Mouse (Mus musculus): ENCODE measurements around the gene Unc93a2. TPM values are rescaled to one million over a fixed set of nuclear protein-coding genes. Genes with fewer than 3 reads are reported as not detected.
"Not testable (repeated sequence)": the region's sequence is repeated elsewhere in the genome, so short reads cannot be mapped to it uniquely, and the experiment has no call there.

Gene Unc93a2
- polyA plus RNA-seq, 1 experiment from 2014 or later, result not detected

DNA sequence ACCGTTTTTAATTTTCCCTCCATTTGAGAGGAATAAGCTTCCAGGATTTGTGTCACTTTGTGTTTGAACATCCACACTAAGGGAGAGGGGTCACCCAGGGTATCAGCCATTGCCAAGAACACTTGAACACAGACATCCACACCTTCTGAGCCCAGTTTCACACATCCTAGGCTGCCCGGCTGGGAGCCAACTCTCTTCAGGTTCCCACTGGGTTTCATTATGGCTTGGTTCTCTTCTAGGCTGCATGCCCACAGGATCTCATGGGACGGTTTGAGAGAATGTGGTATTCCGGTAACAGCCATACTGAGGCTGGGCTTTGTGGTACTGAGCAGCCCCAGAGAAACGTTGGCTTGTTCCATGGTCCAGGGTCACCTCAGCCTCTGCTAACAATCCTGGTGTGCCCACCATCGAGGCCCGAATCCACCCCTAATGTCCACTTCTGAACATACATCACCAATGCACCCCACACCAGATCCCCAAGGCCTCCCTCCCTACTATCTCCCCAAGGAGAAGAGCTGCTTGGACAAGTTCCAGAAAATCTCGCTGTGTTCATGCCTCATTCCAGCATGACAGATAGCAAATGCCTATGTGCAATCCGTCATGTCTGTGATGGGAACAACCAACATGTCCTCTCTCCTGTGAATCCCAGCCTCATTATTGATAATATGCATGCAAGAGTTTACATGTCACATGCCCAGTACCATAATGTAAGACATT lies 24.4 kb downstream of the Unc93a2 start:
- H3K36me3 ChIP-seq (replicated peaks); DNase-seq (ENCODE audit: extremely low spot score, low spot score); H3K4me3 ChIP-seq; H3K27me3 ChIP-seq (ENCODE audit: poor library complexity, severe bottlenecking); H3K27ac ChIP-seq; H3K9me3 ChIP-seq; H3K4me1 ChIP-seq: not testable (repeated sequence)
- WGBS, result 89% methylated on average over 9 of the region's 9 CpGs

GRCm38 (mm10) chr17:7359806-7360205 lies 25.5 kb downstream of the Unc93a2 start:
- not testable (repeated sequence) for H3K4me1 ChIP-seq; H3K36me3 ChIP-seq (replicated peaks); H3K27ac ChIP-seq; H3K27me3 ChIP-seq (ENCODE audit: poor library complexity, severe bottlenecking); H3K9me3 ChIP-seq; H3K4me3 ChIP-seq; DNase-seq (ENCODE audit: extremely low spot score, low spot score)
- 91% methylated on average over 4 of the region's 4 CpGs for WGBS

DNA sequence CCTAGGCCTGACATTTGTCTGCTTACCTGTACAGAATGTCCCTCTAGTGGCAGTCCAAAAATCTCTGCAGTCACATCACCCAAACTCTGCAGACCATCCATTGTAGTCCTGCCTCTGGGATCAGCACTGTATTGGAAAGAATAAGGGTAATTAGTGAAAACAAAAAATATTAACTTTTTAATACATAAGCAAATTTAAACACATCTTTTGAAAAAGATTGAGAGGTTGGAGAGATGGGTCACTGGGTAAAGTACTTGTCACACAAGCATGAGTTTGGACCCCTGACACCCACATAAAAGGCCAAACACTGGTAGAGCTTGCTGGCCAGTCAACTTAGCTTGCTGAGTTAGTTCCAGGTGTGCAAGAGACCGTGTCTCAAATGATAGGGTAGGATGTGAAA lies 32.7 kb downstream of the Unc93a2 start, which contains the start of gene Ttll2:
TSS of gene Ttll2 (minus strand) at position 101 of the 400 bp plus-strand sequence.
- H3K9me3 ChIP-seq; H3K27ac ChIP-seq; H3K36me3 ChIP-seq (replicated peaks); DNase-seq (ENCODE audit: extremely low spot score, low spot score); H3K4me1 ChIP-seq; H3K27me3 ChIP-seq (ENCODE audit: poor library complexity, severe bottlenecking); H3K4me3 ChIP-seq: not testable (repeated sequence)
- WGBS, result 91% methylated on average over 1 of the region's 1 CpGs

GRCm38 (mm10) chr17:7348765-7349164 lies 36.5 kb downstream of the Unc93a2 start:
- not testable (repeated sequence) for H3K36me3 ChIP-seq (replicated peaks); H3K27ac ChIP-seq; H3K4me1 ChIP-seq; H3K9me3 ChIP-seq; H3K4me3 ChIP-seq; DNase-seq (ENCODE audit: extremely low spot score, low spot score); H3K27me3 ChIP-seq (ENCODE audit: poor library complexity, severe bottlenecking)
- WGBS, result 85% methylated on average over 2 of the region's 3 CpGs

- DNase-seq (ENCODE audit: extremely low spot score, low spot score), result not testable (repeated sequence)
- 86% methylated on average over 8 of the region's 9 CpGs for WGBS
Measured at GRCm38 (mm10) chr17:7337381-7337780, 47.9 kb downstream of the Unc93a2 start.

DNA sequence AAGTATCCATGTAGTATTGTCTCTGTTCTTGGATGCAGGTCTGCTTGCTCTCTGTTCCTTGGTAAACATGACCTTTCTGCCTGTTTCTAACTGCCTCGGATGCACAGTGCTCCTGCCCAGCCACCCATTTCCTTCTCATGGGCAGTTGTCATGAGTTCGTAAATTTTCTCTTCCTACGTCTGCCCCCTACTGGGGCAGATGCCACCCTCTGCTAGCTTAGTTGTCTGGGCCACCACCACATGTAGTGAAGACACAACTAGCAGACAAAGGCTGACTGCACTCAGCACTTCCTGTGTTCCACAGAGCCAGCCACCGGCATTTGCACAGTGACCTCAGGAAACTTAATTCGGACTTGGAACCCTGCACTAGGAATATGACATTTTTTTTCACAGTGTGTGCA lies 52.5 kb downstream of the Unc93a2 start:
- not testable (repeated sequence) for H3K36me3 ChIP-seq (replicated peaks); H3K27ac ChIP-seq; H3K4me3 ChIP-seq; H3K9me3 ChIP-seq; DNase-seq (ENCODE audit: extremely low spot score, low spot score); H3K4me1 ChIP-seq; H3K27me3 ChIP-seq (ENCODE audit: poor library complexity, severe bottlenecking)
- 82% methylated on average over 5 of the region's 5 CpGs for WGBS

More at GRCm38 (mm10) chr17:7337381-7337780, 47.9 kb downstream of the Unc93a2 start:
- not testable (repeated sequence) for H3K4me1 ChIP-seq; H3K27me3 ChIP-seq (ENCODE audit: poor library complexity, severe bottlenecking); H3K36me3 ChIP-seq (replicated peaks); H3K27ac ChIP-seq; H3K9me3 ChIP-seq; H3K4me3 ChIP-seq

GRCm38 (mm10) chr17:7326415-7326814 lies 58.8 kb downstream of the Unc93a2 start:
- H3K27me3 ChIP-seq (ENCODE audit: poor library complexity, severe bottlenecking); H3K4me3 ChIP-seq; H3K9me3 ChIP-seq; H3K4me1 ChIP-seq; H3K36me3 ChIP-seq (replicated peaks); H3K27ac ChIP-seq; DNase-seq (ENCODE audit: extremely low spot score, low spot score): not testable (repeated sequence)
- WGBS, result 85% methylated on average over 6 of the region's 8 CpGs

GRCm38 (mm10) chr17:7324346-7324745 lies 60.9 kb downstream of the Unc93a2 start, which contains the start of gene Tcp10a:
TSS of gene Tcp10a (plus strand) at chr17:7324646.
- DNase-seq (ENCODE audit: extremely low spot score, low spot score); H3K9me3 ChIP-seq; H3K4me1 ChIP-seq; H3K27me3 ChIP-seq (ENCODE audit: poor library complexity, severe bottlenecking); H3K36me3 ChIP-seq (replicated peaks); H3K27ac ChIP-seq; H3K4me3 ChIP-seq: not testable (repeated sequence)
- WGBS, result 91% methylated on average over 5 of the region's 5 CpGs

DNA sequence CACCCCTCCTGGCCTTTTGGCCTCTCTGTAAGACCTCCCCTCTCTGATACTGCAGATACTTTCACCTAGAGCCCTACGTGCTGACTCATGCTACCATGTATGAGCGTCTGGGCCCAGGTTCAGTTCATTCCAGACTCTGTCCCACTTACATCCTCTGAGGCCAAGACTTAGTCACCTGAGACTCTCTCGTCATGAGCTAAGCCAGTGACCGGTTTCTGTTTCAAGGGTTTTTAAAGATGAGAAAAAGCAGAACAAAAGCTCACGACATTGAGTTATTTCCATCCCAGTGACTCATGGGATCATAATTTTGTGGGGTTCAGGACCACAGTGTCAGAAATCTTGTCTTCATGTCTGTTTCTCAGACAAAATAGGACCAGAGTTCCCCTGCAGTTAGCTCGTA lies 65.5 kb downstream of the Unc93a2 start:
- H3K27ac ChIP-seq; H3K4me1 ChIP-seq; H3K27me3 ChIP-seq (ENCODE audit: poor library complexity, severe bottlenecking); H3K9me3 ChIP-seq; DNase-seq (ENCODE audit: extremely low spot score, low spot score); H3K36me3 ChIP-seq (replicated peaks); H3K4me3 ChIP-seq: not testable (repeated sequence)
- WGBS, result 91% methylated on average over 6 of the region's 6 CpGs

GRCm38 (mm10) chr17:7315693-7316382 lies 69.4 kb downstream of the Unc93a2 start:
- WGBS, result 90% methylated on average over 7 of the region's 8 CpGs
- not testable (repeated sequence) for H3K9me3 ChIP-seq; H3K36me3 ChIP-seq (replicated peaks); H3K27me3 ChIP-seq (ENCODE audit: poor library complexity, severe bottlenecking); DNase-seq (ENCODE audit: extremely low spot score, low spot score); H3K4me1 ChIP-seq; H3K4me3 ChIP-seq; H3K27ac ChIP-seq

Other genes with a start within 250 kb of the Unc93a2 start
- 23.6 and 25.3 TPM in 2 replicates for gene Rps6ka2, start 215.3 kb downstream of the Unc93a2 start, polyA plus RNA-seq (2016; fragmentation: Nextera tagmentation; extraction: Ambion mirVana)
- not detected in 2 replicates for gene Tcp10a, start 60.8 kb downstream of the Unc93a2 start, polyA plus RNA-seq (2016; fragmentation: Nextera tagmentation; extraction: Ambion mirVana)
- not detected in 2 replicates for gene Ttll2, start 32.8 kb downstream of the Unc93a2 start, polyA plus RNA-seq (2016; fragmentation: Nextera tagmentation; extraction: Ambion mirVana)
- gene Gm49630, start 13.5 kb downstream of the Unc93a2 start, polyA plus RNA-seq (2016; fragmentation: Nextera tagmentation; extraction: Ambion mirVana), result not detected in 2 replicates